Mouse (Mus musculus): ENCODE results near the gene Tax1bp1.

Gene Tax1bp1

GRCm38 (mm10) chr6:52703263-52703662 is 10.3 kb upstream of the Tax1bp1 start:
- in situ Hi-C loops (cut with MboI; ENCODE audit: low sequenced_read_pairs): no loop called here

GRCm38 (mm10) chr6:52705280-52705679 is 8.2 kb upstream of the Tax1bp1 start:
- in situ Hi-C loops (cut with MboI; ENCODE audit: low sequenced_read_pairs): no loop called here

GRCm38 (mm10) chr6:52707815-52708214 is 5.7 kb upstream of the Tax1bp1 start:
- in situ Hi-C loops (cut with MboI; ENCODE audit: low sequenced_read_pairs): no loop called here

- in situ Hi-C loops (cut with MboI; ENCODE audit: low sequenced_read_pairs): no loop called here
These were observed 966 bp upstream of the Tax1bp1 start for GRCm38 (mm10) chr6:52712563-52712962.

GRCm38 (mm10) chr6:52713897-52714509 is 474 bp downstream of the Tax1bp1 start:
- in situ Hi-C loops (cut with MboI; ENCODE audit: low sequenced_read_pairs): no loop called here

- in situ Hi-C loops (cut with MboI; ENCODE audit: low sequenced_read_pairs): no loop called here
These were observed 4.1 kb downstream of the Tax1bp1 start for GRCm38 (mm10) chr6:52717493-52718192.

GRCm38 (mm10) chr6:52724805-52725439 is 11.4 kb downstream of the Tax1bp1 start:
- in situ Hi-C loops (cut with MboI; ENCODE audit: low sequenced_read_pairs): no loop called here

- in situ Hi-C loops (cut with MboI; ENCODE audit: low sequenced_read_pairs): no loop called here
These were observed 16.8 kb downstream of the Tax1bp1 start for GRCm38 (mm10) chr6:52730338-52730737.

GRCm38 (mm10) chr6:52734630-52735029 is 21.1 kb downstream of the Tax1bp1 start:
- in situ Hi-C loops (cut with MboI; ENCODE audit: low sequenced_read_pairs): no loop called here

GRCm38 (mm10) chr6:52752832-52753231 is 39.3 kb downstream of the Tax1bp1 start:
- in situ Hi-C loops (cut with MboI; ENCODE audit: low sequenced_read_pairs): no loop called here

GRCm38 (mm10) chr6:52765206-52765605 is 51.7 kb downstream of the Tax1bp1 start:
- in situ Hi-C loops (cut with MboI; ENCODE audit: low sequenced_read_pairs): no loop called here

- in situ Hi-C loops (cut with MboI; ENCODE audit: low sequenced_read_pairs): no loop called here
These were observed 57.3 kb downstream of the Tax1bp1 start for GRCm38 (mm10) chr6:52770789-52771188.

- in situ Hi-C loops (cut with MboI; ENCODE audit: low sequenced_read_pairs): no loop called here
These were observed 59.6 kb downstream of the Tax1bp1 start for GRCm38 (mm10) chr6:52773132-52773531.

GRCm38 (mm10) chr6:52775350-52775749 is 61.8 kb downstream of the Tax1bp1 start:
- in situ Hi-C loops (cut with MboI; ENCODE audit: low sequenced_read_pairs): no loop called here

- in situ Hi-C loops (cut with MboI; ENCODE audit: low sequenced_read_pairs): no loop called here
These were observed 62.4 kb downstream of the Tax1bp1 start for GRCm38 (mm10) chr6:52775956-52776355.

- in situ Hi-C loops (cut with MboI; ENCODE audit: low sequenced_read_pairs): no loop called here
These were observed 63.5 kb downstream of the Tax1bp1 start for GRCm38 (mm10) chr6:52777034-52777433.

- in situ Hi-C loops (cut with MboI; ENCODE audit: low sequenced_read_pairs): no loop called here
These were observed 65.0 kb downstream of the Tax1bp1 start for GRCm38 (mm10) chr6:52778523-52778922.

GRCm38 (mm10) chr6:52779546-52779945 is 66.0 kb downstream of the Tax1bp1 start:
- in situ Hi-C loops (cut with MboI; ENCODE audit: low sequenced_read_pairs): no loop called here

GRCm38 (mm10) chr6:52790316-52790715 is 76.8 kb downstream of the Tax1bp1 start:
- in situ Hi-C loops (cut with MboI; ENCODE audit: low sequenced_read_pairs): no loop called here

GRCm38 (mm10) chr6:52790781-52791180 is 77.3 kb downstream of the Tax1bp1 start:
- in situ Hi-C loops (cut with MboI; ENCODE audit: low sequenced_read_pairs): no loop called here

GRCm38 (mm10) chr6:52792455-52792854 is 78.9 kb downstream of the Tax1bp1 start:
- in situ Hi-C loops (cut with MboI; ENCODE audit: low sequenced_read_pairs): no loop called here

Measured in CH12F3 (cell line).